Mouse (Mus musculus): ENCODE results near the gene Usp37.

- TF ChIP-seq POLR2A (IDR thresholded peaks at IDR 0.05; ENCODE audit: low read depth, low read length) (no peak), CTCF (conservative IDR thresholded peaks at IDR 0.05; ENCODE audit: insufficient read depth, insufficient read length, low read depth, low read length) (no peak)
Observed at GRCm38 (mm10) chr1:74392446-74392994, 151.6 kb downstream of the Usp37 start.
